Mouse (Mus musculus) neural tube, embryonic 12.5 days (tissue): Measurements from ENCODE around the gene Ids. TPM values are rescaled to one million over a fixed set of nuclear protein-coding genes. Genes with fewer than 3 reads are reported as not detected.
"Not testable (repeated sequence)": the region's sequence is repeated elsewhere in the genome, so short reads cannot be mapped to it uniquely, and the experiment has no call there.

Experiments
- ATAC-seq: fragments of 200-750 bp; cut with Nextera tagmentation; 2 replicates; pipeline ENCODE4 v1.8.0; 2017; ENCODE audit warnings: low read depth, mild to moderate bottlenecking, moderate TSS enrichment, moderate library complexity; ENCODE audit not compliant: low FRiP score
- H3K27ac ChIP-seq: fragments of 300-500 bp; sonication (generic); 2 replicates; pipeline ENCODE4 v1.5.1; 2016
- H3K27me3 ChIP-seq: fragments of 300-500 bp; sonication (generic); replicated peaks from 2 replicates; pipeline ENCODE4 v1.6.1; 2016; ENCODE audit warnings: mild to moderate bottlenecking
- H3K36me3 ChIP-seq: fragments of 300-500 bp; sonication (generic); 2 replicates; pipeline ENCODE4 v1.6.1; 2016; ENCODE audit warnings: mild to moderate bottlenecking
- H3K4me1 ChIP-seq: fragments of 300-500 bp; sonication (generic); 2 replicates; pipeline ENCODE4 v1.6.1; 2016
- H3K4me2 ChIP-seq: fragments of 300-500 bp; sonication (generic); replicated peaks from 2 replicates; pipeline ENCODE4 v1.6.1; 2016; ENCODE audit warnings: mild to moderate bottlenecking
- H3K4me3 ChIP-seq: fragments of 300-500 bp; sonication (generic); 2 replicates; pipeline ENCODE4 v1.5.1; 2016
- H3K9ac ChIP-seq: fragments of 300-500 bp; sonication (generic); 2 replicates; pipeline ENCODE4 v1.6.1; 2016; ENCODE audit warnings: mild to moderate bottlenecking
- H3K9me3 ChIP-seq: fragments of 300-500 bp; sonication (generic); 2 replicates; pipeline ENCODE4 v1.6.1; 2016; ENCODE audit warnings: mild to moderate bottlenecking
- WGBS: fragments of 180-500 bp; shearing (Covaris S2); methylation state at CpG from one replicate; pipeline ENCODE4 v1.1.7; 2016; 5-methylcytosine and 5-hydroxymethylcytosine counted together
- polyA plus RNA-seq: library from polyadenylated mRNA; unstranded; fragments of >200 nt; fragmentation: Nextera tagmentation; extraction: Ambion mirVana; gene quantifications from 2 replicates; pipeline ENCODE4 v1.2.1, GENCODE M21; 2016

Ids gene
- polyA plus RNA-seq, result 6.8 and 7.2 TPM in 2 replicates

GRCm38 (mm10) chrX:70364661-70365613 is at the start of gene Ids:
Gene Ids, minus strand, starts transcription at chrX:70365084.
- peak; percentile 95 for ATAC-seq
- Histone ChIP-seq H3K9me3 (no peaks in the 10 kb centered on the region), H3K4me1 (no peaks in the 10 kb centered on the region), H3K4me3 (peak within 1 kb of the TSS; percentile 46), H3K36me3 (peaks cover under 1% of the 10 kb centered on the region; the same call in 1 of the 2 replicates), H3K9ac (peak within 1 kb of the TSS; percentile 45; the same call in 1 of the 2 replicates), H3K27me3 (no peaks in the 10 kb centered on the region), H3K4me2 (peak within 1 kb of the TSS; percentile 54), H3K27ac (no peak within 1 kb of the TSS)
- 23% methylated on average over 38 of the region's 45 CpGs for WGBS

GRCm38 (mm10) chrX:70392636-70393035 is 27.8 kb upstream of the Ids start:
- ATAC-seq, H3K4me2 ChIP-seq: not testable (repeated sequence)

GRCm38 (mm10) chrX:70385962-70386351 is 21.1 kb upstream of the Ids start:
- no peaks in the 10 kb centered on the region for H3K27me3 ChIP-seq
- peak overlapping the region; percentile 61 for H3K4me2 ChIP-seq
- H3K9me3 ChIP-seq, result no peaks in the 10 kb centered on the region
- no peaks in the 10 kb centered on the region for H3K36me3 ChIP-seq
- peak overlapping the region; percentile 47 for H3K4me3 ChIP-seq
- H3K27ac ChIP-seq, result no peak overlapping the region
- 14% methylated on average over 11 of the region's 11 CpGs for WGBS
- H3K4me1 ChIP-seq, result 0 out of 2 replicates have a peak, but pooled peaks cover 4% of the 10 kb centered on the region
- ATAC-seq, result peak; percentile 61
- peak overlapping the region; percentile 48 for H3K9ac ChIP-seq

More at GRCm38 (mm10) chrX:70392636-70393035, 27.8 kb upstream of the Ids start:
- H3K27me3 ChIP-seq, H3K9me3 ChIP-seq, H3K9ac ChIP-seq, H3K4me3 ChIP-seq, H3K36me3 ChIP-seq, H3K4me1 ChIP-seq, H3K27ac ChIP-seq: not testable (repeated sequence)

GRCm38 (mm10) chrX:70385276-70385961 is 20.5 kb upstream of the Ids start, which contains the start of gene 1110012L19Rik:
Gene 1110012L19Rik, plus strand, starts transcription at chrX:70385877.
- peak; percentile 97 for ATAC-seq
- H3K36me3 ChIP-seq, result no peaks in the 10 kb centered on the region
- peak within 1 kb of the TSS; percentile 47 for H3K4me3 ChIP-seq
- H3K4me1 ChIP-seq, result 0 out of 2 replicates have a peak, but pooled peaks cover 4% of the 10 kb centered on the region
- no peaks in the 10 kb centered on the region for H3K9me3 ChIP-seq
- peak within 1 kb of the TSS; percentile 61 for H3K4me2 ChIP-seq
- WGBS, result 18% methylated on average over 22 of the region's 22 CpGs
- no peak within 1 kb of the TSS for H3K27ac ChIP-seq
- H3K9ac ChIP-seq, result peak within 1 kb of the TSS; percentile 48
- H3K27me3 ChIP-seq, result no peaks in the 10 kb centered on the region

- Histone ChIP-seq H3K9ac (0 out of 2 replicates have a peak overlapping the region, but pooled peaks have one; percentile 29), H3K36me3 (no peaks in the 10 kb centered on the region), H3K9me3 (no peaks in the 10 kb centered on the region), H3K27me3 (no peaks in the 10 kb centered on the region), H3K4me1 (0 out of 2 replicates have a peak, but pooled peaks cover 4% of the 10 kb centered on the region), H3K4me3 (peak overlapping the region; percentile 47), H3K4me2 (peak overlapping the region; percentile 61), H3K27ac (no peak overlapping the region)
- peak; percentile 54 for ATAC-seq
- 49% methylated on average over 3 of the region's 3 CpGs for WGBS
These were observed 20.0 kb upstream of the Ids start for GRCm38 (mm10) chrX:70384917-70385275.

GRCm38 (mm10) chrX:70374469-70375110 is 9.7 kb upstream of the Ids start:
- H3K36me3 ChIP-seq, H3K27me3 ChIP-seq, H3K27ac ChIP-seq, H3K4me1 ChIP-seq, H3K9ac ChIP-seq, H3K4me3 ChIP-seq, H3K9me3 ChIP-seq, H3K4me2 ChIP-seq: not testable (repeated sequence)
- 67% methylated on average over 5 of the region's 6 CpGs for WGBS
- ATAC-seq, result 0 out of 2 replicates have a peak, but pooled peaks have one; percentile 48

- not testable (repeated sequence) for H3K9me3 ChIP-seq, H3K4me1 ChIP-seq
- 48% methylated on average over 2 of the region's 6 CpGs for WGBS
These were observed 4.9 kb upstream of the Ids start for GRCm38 (mm10) chrX:70369758-70370157.

GRCm38 (mm10) chrX:70364202-70364601 is 682 bp downstream of the Ids start:
- no peaks in the 10 kb centered on the region for H3K4me1 ChIP-seq
- H3K4me3 ChIP-seq, result peak overlapping the region; percentile 46
- H3K27ac ChIP-seq, result no peak overlapping the region
- no peaks in the 10 kb centered on the region for H3K9me3 ChIP-seq
- peak overlapping the region; percentile 54 for H3K4me2 ChIP-seq
- H3K9ac ChIP-seq, result peak overlapping the region; percentile 45; the same call in 1 of the 2 replicates
- 0 out of 2 replicates have a peak, but pooled peaks have one; percentile 45 for ATAC-seq
- peaks cover 3% of the 10 kb centered on the region; the same call in 1 of the 2 replicates for H3K36me3 ChIP-seq
- WGBS, result 75% methylated on average over 1 of the region's 1 CpGs
- H3K27me3 ChIP-seq, result no peaks in the 10 kb centered on the region

More at GRCm38 (mm10) chrX:70369758-70370157, 4.9 kb upstream of the Ids start:
- not testable (repeated sequence) for H3K36me3 ChIP-seq, H3K27ac ChIP-seq, H3K4me3 ChIP-seq, ATAC-seq, H3K9ac ChIP-seq, H3K4me2 ChIP-seq, H3K27me3 ChIP-seq

GRCm38 (mm10) chrX:70363446-70363845 is 1.4 kb downstream of the Ids start:
- Histone ChIP-seq H3K27me3 (no peaks in the 10 kb centered on the region), H3K36me3 (peaks cover 3% of the 10 kb centered on the region; the same call in 1 of the 2 replicates), H3K4me2 (peak overlapping the region; percentile 54), H3K9ac (no peak overlapping the region), H3K9me3 (no peaks in the 10 kb centered on the region), H3K27ac (no peak overlapping the region), H3K4me3 (peak overlapping the region; percentile 46; the same call in 1 of the 2 replicates), H3K4me1 (no peaks in the 10 kb centered on the region)
- WGBS, result 91% methylated on average over 5 of the region's 5 CpGs
- ATAC-seq, result no peak

- H3K27ac ChIP-seq, result no peak overlapping the region
- no peaks in the 10 kb centered on the region for H3K27me3 ChIP-seq
- H3K4me2 ChIP-seq, result peak overlapping the region; percentile 54
- no peak overlapping the region for H3K4me3 ChIP-seq
- ATAC-seq, result no peak
- H3K4me1 ChIP-seq, result no peaks in the 10 kb centered on the region
- WGBS, result 94% methylated on average over 7 of the region's 7 CpGs
- peaks cover 7% of the 10 kb centered on the region for H3K36me3 ChIP-seq
- H3K9me3 ChIP-seq, result no peaks in the 10 kb centered on the region
- H3K9ac ChIP-seq, result no peak overlapping the region
These were observed 1.9 kb downstream of the Ids start for GRCm38 (mm10) chrX:70362985-70363384.

- H3K27ac ChIP-seq, result no peak overlapping the region
- H3K36me3 ChIP-seq, result no peaks in the 10 kb centered on the region
- no peak overlapping the region for H3K4me2 ChIP-seq
- H3K9ac ChIP-seq, result no peak overlapping the region
- no peaks in the 10 kb centered on the region for H3K27me3 ChIP-seq
- H3K9me3 ChIP-seq, result no peaks in the 10 kb centered on the region
- 23% methylated on average over 6 of the region's 6 CpGs for WGBS
- no peaks in the 10 kb centered on the region for H3K4me1 ChIP-seq
- no peak overlapping the region for H3K4me3 ChIP-seq
- ATAC-seq, result peak; percentile 86
These were observed 34.6 kb downstream of the Ids start for GRCm38 (mm10) chrX:70330202-70330843.
